14 mouse cellular contexts compared by ENCODE assay signal in genomic region chr14:25044106-25044505, GRCm38 (mm10).
DNase-seq lines count a peak whose midpoint lies in the region; ATAC-seq and TF ChIP-seq lines count a peak whose summit lies in the region.
"Had no signal": no experiment of that assay in that cellular context is flagged by ENCODE, and none has a peak within 500 bp of the region (broad histone marks: within the 10 kb centered on the region; RNA-seq: fewer than 3 reads in every experiment).

No protein-coding gene starts in this region.

- H3K4me1 ChIP-seq in kidney, postnatal 0 days (replicated peaks; ENCODE audit: insufficient read depth, low read length) = no peaks in the 10 kb centered on the region
- peaks cover 47% of the 10 kb centered on the region for H3K4me1 ChIP-seq in embryonic facial prominence, embryonic 12.5 days
- peaks cover 60% of the 10 kb centered on the region for H3K4me1 ChIP-seq in limb, embryonic 12.5 days (replicated peaks)

- DNase-seq in kidney, postnatal 0 days (ENCODE audit: low spot score) = no peak
- no peak for DNase-seq in kidney, adult 9 months
- peak; percentile 81 for DNase-seq in brain, adult 2 months (ENCODE audit: low read depth, low spot score)
- no peak for DNase-seq in T-cell, adult 2 months (ENCODE audit: low spot score)
- DNase-seq in cerebellum, adult 18-20 months = no peak
- no peak for DNase-seq in thymus, adult 18-20 months
- DNase-seq: cerebellum, adult 11-12 months; gastrocnemius, postnatal 10 days; heart, postnatal 36 days had no signal

- H3K27me3 ChIP-seq in kidney, postnatal 0 days (ENCODE audit: insufficient read depth, low read length) = no peaks in the 10 kb centered on the region
- no peaks in the 10 kb centered on the region for H3K27me3 ChIP-seq in embryonic facial prominence, embryonic 12.5 days
- no peaks in the 10 kb centered on the region for H3K27me3 ChIP-seq in limb, embryonic 12.5 days
- H3K27me3 ChIP-seq: stomach, embryonic 15.5 days had no signal

- 80% methylated on average over 13 of the region's 13 CpGs for WGBS in kidney, postnatal 0 days
- 89% methylated on average over 13 of the region's 13 CpGs for WGBS in embryonic facial prominence, embryonic 12.5 days
- WGBS in limb, embryonic 12.5 days = 81% methylated on average over 13 of the region's 13 CpGs

- H3K36me3 ChIP-seq in kidney, postnatal 0 days (ENCODE audit: insufficient read depth, low read length) = no peaks in the 10 kb centered on the region
- no peaks in the 10 kb centered on the region for H3K36me3 ChIP-seq in embryonic facial prominence, embryonic 12.5 days
- no peaks in the 10 kb centered on the region for H3K36me3 ChIP-seq in limb, embryonic 12.5 days
- H3K36me3 ChIP-seq: stomach, embryonic 15.5 days had no signal

- H3K9me3 ChIP-seq in kidney, postnatal 0 days (replicated peaks; ENCODE audit: low read length) = no peaks in the 10 kb centered on the region
- H3K9me3 ChIP-seq in embryonic facial prominence, embryonic 12.5 days = no peaks in the 10 kb centered on the region
- no peaks in the 10 kb centered on the region for H3K9me3 ChIP-seq in limb, embryonic 12.5 days
- H3K9me3 ChIP-seq: stomach, embryonic 15.5 days had no signal

- no peak overlapping the region for H3K27ac ChIP-seq in kidney, postnatal 0 days
- peak overlapping the region; percentile 81 for H3K27ac ChIP-seq in embryonic facial prominence, embryonic 12.5 days
- H3K27ac ChIP-seq in limb, embryonic 12.5 days = peak overlapping the region; percentile 97

- 0 out of 2 replicates have a peak, but pooled peaks have one; percentile 43 for ATAC-seq in kidney, postnatal 0 days (replicated peaks; ENCODE audit: low FRiP score, low read depth)
- ATAC-seq in embryonic facial prominence, embryonic 12.5 days (ENCODE audit: insufficient number of reproducible peaks, insufficient read depth, low FRiP score, low TSS enrichment) = no peak
- ATAC-seq in limb, embryonic 12.5 days (ENCODE audit: insufficient number of reproducible peaks, insufficient read depth, low FRiP score, low TSS enrichment, low read depth) = no peak

- H3K4me3 ChIP-seq in kidney, postnatal 0 days (replicated peaks; ENCODE audit: low read depth, low read length) = no peak overlapping the region
- no peak overlapping the region for H3K4me3 ChIP-seq in embryonic facial prominence, embryonic 12.5 days
- no peak overlapping the region for H3K4me3 ChIP-seq in limb, embryonic 12.5 days (replicated peaks)
- H3K4me3 ChIP-seq: stomach, embryonic 15.5 days had no signal

- H3K4me2 ChIP-seq in kidney, postnatal 0 days (ENCODE audit: low read length) = no peak overlapping the region
- H3K4me2 ChIP-seq in embryonic facial prominence, embryonic 12.5 days (replicated peaks) = no peak overlapping the region
- no peak overlapping the region for H3K4me2 ChIP-seq in limb, embryonic 12.5 days
- H3K4me2 ChIP-seq: heart, embryonic 11.5 days; liver, embryonic 11.5 days; stomach, embryonic 15.5 days had no signal

- no peak for TF ChIP-seq CTCF in kidney, postnatal 0 days (IDR thresholded peaks at IDR 0.05; ENCODE audit: low read depth)

- no peak overlapping the region for H3K9ac ChIP-seq in kidney, postnatal 0 days (ENCODE audit: low read depth, low read length)
- no peak overlapping the region for H3K9ac ChIP-seq in embryonic facial prominence, embryonic 12.5 days
- H3K9ac ChIP-seq in limb, embryonic 12.5 days (replicated peaks) = no peak overlapping the region
- H3K9ac ChIP-seq: stomach, embryonic 15.5 days had no signal
